Mouse (Mus musculus) kidney, adult 2 months (tissue): Measurements from ENCODE around the gene Cntn5.

Source experiments
- CTCF ChIP-seq: fragments of 200-500 bp; conservative IDR thresholded peaks from 2 replicates; pipeline ENCODE4 v1.5.1; 2011; ENCODE audit warnings: low read depth, mild to moderate bottlenecking, control low read depth, low read length, moderate library complexity, mixed read lengths; ENCODE audit not compliant: insufficient read depth, insufficient read length
- POLR2A ChIP-seq: fragments of 200-500 bp; IDR thresholded peaks from one replicate; pipeline ENCODE4 v1.6.1; 2011; ENCODE audit warnings: low read depth, low read length, control low read depth

DNA sequence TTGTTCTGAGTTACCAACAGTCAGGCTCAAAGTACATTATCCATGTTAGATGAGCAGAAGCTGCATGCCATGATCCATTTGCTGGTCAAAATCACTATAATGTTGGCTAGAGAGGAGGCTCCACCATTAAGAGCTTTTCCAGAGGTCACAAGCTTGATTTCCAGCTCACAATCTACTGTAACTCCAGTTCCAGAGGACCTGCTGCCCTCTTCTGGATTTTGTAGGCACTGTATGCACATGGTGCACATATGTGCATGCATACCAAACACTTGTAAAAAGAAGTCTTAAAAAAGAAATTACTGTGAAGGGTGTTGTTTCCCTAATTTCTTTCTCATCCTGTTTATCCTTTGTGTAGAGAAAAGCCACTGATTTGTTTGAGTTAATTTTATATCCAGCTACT lies 439.8 kb downstream of the Cntn5 start:
- TF ChIP-seq CTCF (no peak), POLR2A (no peak)
